Mouse (Mus musculus) embryonic fibroblast, embryonic 13.5 days (primary cell): Measurements from ENCODE around the gene Nckap5.

Source experiments
- CTCF ChIP-seq: IDR thresholded peaks from 2 replicates; pipeline ENCODE4 v1.5.1; 2011; ENCODE audit warnings: mild to moderate bottlenecking, control low read depth, low read length, moderate library complexity, borderline replicate concordance; ENCODE audit not compliant: insufficient read depth
- POLR2A ChIP-seq: IDR thresholded peaks from 2 replicates; pipeline ENCODE4 v1.6.1; 2011; ENCODE audit warnings: low read depth, mild to moderate bottlenecking, control low read depth, low read length, moderate library complexity

GRCm38 (mm10) chr1:126469818-126470544, 360.6 kb downstream of the Nckap5 start:
- TF ChIP-seq POLR2A (no peak), CTCF (no peak)
